Mouse (Mus musculus) heart, adult 2 months (tissue): ENCODE data around the gene Hmx2. TPM values are rescaled to one million over a fixed set of nuclear protein-coding genes. Genes with fewer than 3 reads are reported as not detected.

Experiments used
- DNase-seq, 2 experiments: peaks; one replicate each; pipeline ENCODE4 v3.0.0; 2021
- H3K27ac ChIP-seq: fragments of 200-600 bp; 2 replicates; pipeline ENCODE4 v1.8.1; 2022
- H3K27me3 ChIP-seq: fragments of 200-500 bp; 2 replicates; pipeline ENCODE4 v1.6.1; 2012; ENCODE audit warnings: mild to moderate bottlenecking, low read length, inconsistent platforms, mixed read lengths; ENCODE audit not compliant: control insufficient read depth, insufficient read depth
- H3K36me3 ChIP-seq: fragments of 200-500 bp; 2 replicates; pipeline ENCODE4 v1.6.1; 2012; ENCODE audit warnings: low read length, inconsistent platforms; ENCODE audit not compliant: control insufficient read depth, insufficient read depth
- H3K4me1 ChIP-seq: fragments of 200-500 bp; 2 replicates; pipeline ENCODE4 v1.6.1; 2011; ENCODE audit warnings: low read length; ENCODE audit not compliant: control insufficient read depth, insufficient read depth
- H3K4me3 ChIP-seq: fragments of 200-600 bp; 2 replicates; pipeline ENCODE4 v1.8.1; 2022
- H3K79me2 ChIP-seq: fragments of 200-500 bp; replicated peaks from 2 replicates; pipeline ENCODE4 v1.6.1; 2012; ENCODE audit warnings: mild to moderate bottlenecking, inconsistent platforms, low read length, moderate library complexity, mixed read lengths; ENCODE audit not compliant: control insufficient read depth, insufficient read depth
- H3K9ac ChIP-seq: fragments of 200-500 bp; 2 replicates; pipeline ENCODE4 v1.6.1; 2012; ENCODE audit warnings: low read depth, mild to moderate bottlenecking, control low read depth, inconsistent platforms, low read length, mixed read lengths
- CTCF ChIP-seq: fragments of 200-600 bp; IDR thresholded peaks from 2 replicates; pipeline ENCODE4 v1.8.1; 2022; ENCODE audit warnings: antibody characterized with exemption, mild to moderate bottlenecking, moderate library complexity
- EP300 ChIP-seq: fragments of 200-500 bp; IDR thresholded peaks from 2 replicates; pipeline ENCODE4 v1.6.1; 2011; ENCODE audit warnings: low read depth, low read length, control low read depth; ENCODE audit not compliant: insufficient read depth
- POLR2A ChIP-seq: fragments of 200-500 bp; IDR thresholded peaks from 2 replicates; pipeline ENCODE4 v1.6.1; 2011; ENCODE audit warnings: mild to moderate bottlenecking, low read depth, low read length, control low read depth; ENCODE audit not compliant: insufficient read depth
- WGBS: fragments of 180-500 bp; shearing (Covaris S2); methylation state at CpG from one replicate; pipeline ENCODE4 v1.1.7; 2018; 5-methylcytosine and 5-hydroxymethylcytosine counted together
- intact Hi-C: fragments of 180-260 bp; cut with DNase I; formaldehyde crosslinking; loops from one replicate; pipeline ENCODE4 v1.15.1; 2025
- long read RNA-seq: library from polyadenylated mRNA; stranded (forward); transcript quantifications from one replicate; pipeline ENCODE4 v2.0.0, GENCODE M21; 2021
- polyA plus RNA-seq: library from polyadenylated mRNA; depleted of rRNA; stranded (reverse); fragments of >200 nt; gene quantifications from 2 replicates; pipeline ENCODE4 v1.2.3, GENCODE M21; 2012; rRNA removed
- total RNA-seq, 2 experiments: library from RNA; stranded (reverse); gene quantifications; 2 replicates each; pipeline ENCODE4 v1.2.3; 2021

Hmx2 gene
- total RNA-seq, result not detected
- polyA plus RNA-seq, result not detected in 2 replicates
- long read RNA-seq, result 0 reads

DNA sequence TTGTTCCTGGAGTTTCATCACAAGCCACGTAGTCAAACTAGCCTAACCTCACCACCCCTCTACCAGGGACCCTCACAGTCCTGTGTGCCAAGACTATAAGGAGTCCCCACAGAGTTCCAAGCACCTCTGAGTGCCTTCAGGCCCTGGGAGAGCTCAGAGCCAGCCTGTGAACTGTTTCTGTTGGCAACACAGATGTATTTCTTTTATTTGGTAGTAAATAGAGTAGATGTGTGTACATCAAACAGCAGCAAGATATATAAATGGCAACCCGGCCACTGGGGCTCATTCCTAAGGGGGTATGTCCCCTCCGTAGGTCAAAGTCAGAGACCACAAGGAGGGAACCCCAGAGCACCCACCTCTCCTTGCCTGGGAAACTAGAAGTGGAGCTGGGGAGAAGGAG, at the start of gene Hmx2:
Gene Hmx2 (plus strand): TSS at position 301 of the 400 bp plus-strand sequence.
- H3K27ac ChIP-seq, result no peak within 1 kb of the TSS
- TF ChIP-seq CTCF, result no peak
- TF ChIP-seq POLR2A, result no peak
- TF ChIP-seq EP300, result no peak
- intact Hi-C loops, result loop anchor here (10.0 kb wide), 1 partner anchor 1006 kb away; no protein-coding TSS in a partner anchor
- H3K79me2 ChIP-seq, result no peaks in the 10 kb centered on the region
- H3K36me3 ChIP-seq, result no peaks in the 10 kb centered on the region
- no peak within 1 kb of the TSS for H3K4me3 ChIP-seq
- DNase-seq, result no peak
- no peaks in the 10 kb centered on the region for H3K4me1 ChIP-seq
- H3K9ac ChIP-seq, result no peak within 1 kb of the TSS
- 3% methylated on average over 3 of the region's 3 CpGs for WGBS
- peaks cover 45% of the 10 kb centered on the region for H3K27me3 ChIP-seq

DNA sequence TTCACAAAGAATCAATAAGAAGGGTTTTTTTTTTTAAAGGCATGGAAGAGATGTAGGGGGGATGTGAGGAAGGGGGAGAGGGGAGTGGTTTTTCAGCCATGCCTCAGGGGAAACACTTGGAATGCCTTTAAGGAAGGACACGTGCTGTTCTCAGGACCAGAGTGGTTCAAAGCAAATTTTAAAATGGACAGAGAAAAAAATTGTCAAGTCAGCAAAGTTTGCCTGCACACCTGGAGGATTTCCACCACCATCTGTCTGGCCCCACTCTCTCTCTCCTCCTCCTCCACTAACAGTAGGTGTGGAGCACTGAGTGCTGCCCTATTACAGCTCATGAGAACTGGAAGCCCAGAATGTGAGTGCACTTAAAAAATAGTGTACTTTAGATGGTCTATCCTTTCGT, 44.8 kb upstream of the Hmx2 start:
- intact Hi-C loops, result no loop called here
- no peak for DNase-seq
- Histone ChIP-seq H3K27me3 (no peaks in the 10 kb centered on the region), H3K4me1 (no peaks in the 10 kb centered on the region), H3K36me3 (no peaks in the 10 kb centered on the region), H3K9ac (no peak overlapping the region), H3K27ac (no peak overlapping the region), H3K79me2 (no peaks in the 10 kb centered on the region), H3K4me3 (no peak overlapping the region)
- TF ChIP-seq EP300 (no peak), POLR2A (no peak), CTCF (no peak)
- WGBS, result 47% methylated on average over 2 of the region's 2 CpGs

DNA sequence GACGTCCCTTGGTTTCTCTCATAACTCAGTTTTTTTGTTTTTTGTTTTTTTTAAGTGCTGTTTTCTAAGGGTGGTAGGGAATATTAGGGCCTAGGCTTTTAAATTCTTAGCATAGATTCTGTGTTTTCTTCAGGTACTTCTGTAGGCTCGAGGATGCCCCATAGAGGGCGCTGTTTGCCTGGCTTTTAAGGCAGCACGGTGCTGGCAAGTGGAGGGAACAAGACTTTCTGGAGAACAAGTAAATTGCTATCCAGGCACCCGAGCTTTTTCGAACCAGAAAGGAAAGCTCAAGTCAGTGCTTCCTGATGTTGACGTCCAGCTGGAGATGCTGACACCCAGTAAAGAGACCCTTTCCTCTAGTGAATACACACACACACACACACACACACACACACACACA, 8.6 kb upstream of the Hmx2 start:
- no peaks in the 10 kb centered on the region for H3K79me2 ChIP-seq
- under 1% methylated on average over 7 of the region's 7 CpGs for WGBS
- H3K27ac ChIP-seq, result no peak overlapping the region
- TF ChIP-seq CTCF (peak; percentile 90), EP300 (no peak), POLR2A (no peak)
- no peaks in the 10 kb centered on the region for H3K4me1 ChIP-seq
- H3K9ac ChIP-seq, result no peak overlapping the region
- H3K4me3 ChIP-seq, result no peak overlapping the region
- DNase-seq, result peak; percentile 74 to 82
- intact Hi-C loops, result loop anchor here (1.0 to 10.0 kb wide), 4 partner anchors 128 to 1015 kb away; partner anchors contain the start of genes Acadsb and Ikzf5
- H3K36me3 ChIP-seq, result no peaks in the 10 kb centered on the region
- H3K27me3 ChIP-seq, result peaks cover 44% of the 10 kb centered on the region

DNA sequence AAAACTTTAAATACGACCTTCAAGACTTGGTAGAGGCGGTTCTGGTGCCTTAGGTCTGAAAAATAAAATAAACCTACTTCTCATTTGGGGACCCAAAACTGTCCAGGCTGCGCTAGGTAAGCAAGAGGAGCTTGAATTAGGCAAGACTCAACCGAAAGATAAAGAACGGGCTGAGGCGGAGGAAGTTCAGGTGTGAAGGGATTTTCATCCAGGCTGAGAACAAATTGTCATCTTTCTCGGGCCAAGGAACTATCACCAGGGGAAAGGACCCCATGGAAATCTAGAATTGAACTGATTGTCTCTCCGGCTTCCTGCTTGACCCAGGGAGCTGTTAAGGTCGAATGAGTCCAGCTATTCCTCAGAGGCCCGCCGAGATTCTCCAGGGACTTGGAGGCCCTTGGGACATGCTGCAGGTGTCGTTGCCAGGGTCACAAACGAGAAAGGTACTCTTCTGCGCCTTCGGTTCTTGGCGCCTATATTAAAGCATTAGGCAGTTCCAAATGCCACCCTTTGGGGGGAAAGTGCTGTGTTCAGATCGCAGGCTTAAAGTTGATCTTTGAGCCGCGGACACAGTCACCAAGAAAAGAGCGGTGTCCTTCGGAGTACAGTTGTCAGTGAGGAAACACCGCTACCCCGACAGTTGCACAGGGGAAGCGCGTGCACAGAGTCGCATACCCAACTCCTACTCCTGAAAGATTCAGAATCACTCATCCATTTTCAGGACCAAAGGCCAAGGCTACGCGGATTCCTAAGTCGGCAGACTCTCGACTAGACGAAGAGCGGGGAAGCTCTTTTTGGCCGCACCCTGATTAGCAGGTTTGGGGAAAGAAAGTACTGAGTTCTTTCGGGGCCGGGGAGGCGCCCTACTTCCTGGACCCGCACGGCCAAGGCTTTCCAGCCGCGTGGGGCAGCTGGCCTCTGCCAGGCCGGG, 7.1 kb upstream of the Hmx2 start:
- Histone ChIP-seq H3K79me2 (no peaks in the 10 kb centered on the region), H3K4me3 (no peak overlapping the region), H3K9ac (no peak overlapping the region), H3K36me3 (no peaks in the 10 kb centered on the region), H3K4me1 (no peaks in the 10 kb centered on the region), H3K27me3 (peaks cover 48% of the 10 kb centered on the region), H3K27ac (no peak overlapping the region)
- DNase-seq, result no peak
- 4% methylated on average over 41 of the region's 41 CpGs for WGBS
- intact Hi-C loops, result loop anchor here (2.0 to 10.0 kb wide), 3 partner anchors 129 to 1013 kb away; partner anchors contain the start of genes Acadsb and Ikzf5
- TF ChIP-seq CTCF (no peak), POLR2A (no peak), EP300 (no peak)

DNA sequence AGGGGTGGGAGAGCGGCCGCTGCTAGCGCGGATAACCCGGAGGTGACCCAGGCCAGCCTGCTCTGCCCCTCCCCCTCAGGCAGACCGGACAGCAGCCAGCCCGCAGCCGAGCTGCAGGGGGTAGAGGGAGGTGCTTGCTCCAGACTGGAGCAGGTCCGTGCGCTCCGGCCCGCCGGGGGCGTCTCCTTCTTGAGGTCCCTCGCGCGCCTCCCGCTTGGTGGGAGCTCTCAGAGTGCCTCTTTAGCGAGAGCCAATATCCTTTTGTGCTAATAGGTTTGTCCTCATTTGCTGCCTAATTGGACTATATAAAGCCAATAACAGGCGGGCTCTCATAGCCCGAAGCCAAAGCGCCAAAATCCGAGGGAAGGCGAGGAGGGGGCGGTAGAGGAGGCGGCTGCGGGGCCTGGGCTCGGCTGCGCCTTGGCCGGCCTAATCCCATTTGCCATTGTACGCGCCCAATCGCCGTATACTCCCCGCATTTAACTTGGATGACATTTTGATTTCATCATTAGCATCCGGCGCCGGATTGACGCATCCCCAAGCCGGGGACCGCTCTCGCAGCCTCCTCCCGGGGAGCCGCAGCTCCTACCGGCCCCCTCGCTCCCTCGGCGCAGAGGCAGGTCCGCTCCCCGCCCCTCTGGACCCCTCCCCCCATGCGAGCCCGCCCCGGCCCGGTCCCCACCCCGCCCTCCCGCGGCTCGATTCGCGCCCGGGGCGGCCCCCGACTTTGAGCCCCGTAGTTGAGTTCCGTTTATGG, 6.3 kb upstream of the Hmx2 start, which contains the start of gene Hmx3:
Gene Hmx3 (plus strand): TSS at position 753 of the 757 bp plus-strand sequence.
- intact Hi-C loops, result loop anchor here (5.0 to 10.0 kb wide), 2 partner anchors 130 to 1013 kb away; partner anchors contain the start of genes Acadsb and Ikzf5
- no peak within 1 kb of the TSS for H3K27ac ChIP-seq
- no peaks in the 10 kb centered on the region for H3K79me2 ChIP-seq
- H3K4me3 ChIP-seq, result peak within 1 kb of the TSS; percentile 36
- peak; percentile 7 to 41 for DNase-seq
- no peak for TF ChIP-seq EP300
- TF ChIP-seq CTCF, result no peak
- no peak for TF ChIP-seq POLR2A
- WGBS, result 2% methylated on average over 57 of the region's 65 CpGs
- no peak within 1 kb of the TSS for H3K9ac ChIP-seq
- no peaks in the 10 kb centered on the region for H3K4me1 ChIP-seq
- H3K27me3 ChIP-seq, result peaks cover 43% of the 10 kb centered on the region
- no peaks in the 10 kb centered on the region for H3K36me3 ChIP-seq
